Mouse (Mus musculus) forebrain, embryonic 15.5 days (tissue): ENCODE data around the gene Rnf145. TPM values are rescaled to one million over a fixed set of nuclear protein-coding genes. Genes with fewer than 3 reads are reported as not detected.

Experiments used
- ATAC-seq: fragments of 200-750 bp; cut with Nextera tagmentation; replicated peaks from 2 replicates; pipeline ENCODE4 v1.8.0; 2017; ENCODE audit warnings: mild to moderate bottlenecking, moderate TSS enrichment, moderate library complexity
- H3K27ac ChIP-seq: fragments of 300-500 bp; sonication (generic); replicated peaks from 2 replicates; pipeline ENCODE4 v1.5.1; 2015; ENCODE audit warnings: mild to moderate bottlenecking, inconsistent platforms
- H3K27me3 ChIP-seq: fragments of 300-500 bp; sonication (generic); 2 replicates; pipeline ENCODE4 v1.6.1; 2015; ENCODE audit warnings: inconsistent platforms
- H3K36me3 ChIP-seq: fragments of 300-500 bp; sonication (generic); 2 replicates; pipeline ENCODE4 v1.6.1; 2015; ENCODE audit warnings: mild to moderate bottlenecking, inconsistent platforms
- H3K4me1 ChIP-seq: fragments of 300-500 bp; sonication (generic); 2 replicates; pipeline ENCODE4 v1.6.1; 2015; ENCODE audit warnings: inconsistent platforms
- H3K4me2 ChIP-seq: fragments of 300-500 bp; sonication (generic); replicated peaks from 2 replicates; pipeline ENCODE4 v1.6.1; 2015; ENCODE audit warnings: mild to moderate bottlenecking, inconsistent platforms
- H3K4me3 ChIP-seq: fragments of 300-500 bp; sonication (generic); 2 replicates; pipeline ENCODE4 v1.5.1; 2015; ENCODE audit warnings: mild to moderate bottlenecking, inconsistent platforms
- H3K9ac ChIP-seq: fragments of 300-500 bp; sonication (generic); replicated peaks from 2 replicates; pipeline ENCODE4 v1.6.1; 2015; ENCODE audit warnings: mild to moderate bottlenecking, inconsistent platforms
- H3K9me3 ChIP-seq: fragments of 300-500 bp; sonication (generic); 2 replicates; pipeline ENCODE4 v1.6.1; 2016; ENCODE audit warnings: inconsistent platforms
- WGBS: fragments of 180-500 bp; shearing (Covaris S2); methylation state at CpG from one replicate; pipeline ENCODE4 v1.1.7; 2015; ENCODE audit warnings: mixed read lengths; 5-methylcytosine and 5-hydroxymethylcytosine counted together
- polyA plus RNA-seq: library from polyadenylated mRNA; unstranded; fragments of >200 nt; fragmentation: Nextera tagmentation; extraction: Ambion mirVana; gene quantifications from 2 replicates; pipeline ENCODE4 v1.2.1, GENCODE M21; 2015

The Rnf145 gene
- polyA plus RNA-seq, 1 experiment from 2014 or later: 96.6 TPM

GRCm38 (mm10) chr11:44529716-44530115, 11.0 kb downstream of the Rnf145 start:
- Histone ChIP-seq H3K4me3 (no peak overlapping the region), H3K36me3 (peaks cover 42% of the 10 kb centered on the region), H3K9me3 (no peaks in the 10 kb centered on the region), H3K27me3 (no peaks in the 10 kb centered on the region), H3K9ac (no peak overlapping the region), H3K4me2 (no peak overlapping the region), H3K4me1 (no peaks in the 10 kb centered on the region), H3K27ac (no peak overlapping the region)
- ATAC-seq: no peak
- 96% methylated on average over 5 of the region's 5 CpGs for WGBS

DNA sequence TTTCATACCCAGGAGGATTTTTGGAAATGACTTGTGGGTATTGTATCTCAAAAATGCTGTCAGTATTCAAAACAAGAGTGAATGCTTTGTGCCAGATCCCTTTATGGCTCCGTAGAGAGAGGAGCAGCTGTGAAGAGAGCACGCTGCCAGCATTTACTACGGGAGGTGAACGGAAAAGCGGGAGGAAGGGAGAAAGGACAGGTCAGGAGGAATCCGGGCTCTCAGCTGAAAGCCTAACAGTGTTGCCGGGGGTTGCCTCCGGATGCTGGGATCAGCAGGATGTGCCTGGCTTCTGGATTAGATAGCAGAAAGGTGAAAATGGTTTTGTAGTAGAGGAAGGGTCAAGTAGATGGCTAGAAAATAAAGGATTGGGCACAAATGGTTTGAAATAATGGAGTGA, 11.6 kb downstream of the Rnf145 start:
- H3K27ac ChIP-seq: no peak overlapping the region
- H3K36me3 ChIP-seq: peaks cover 39% of the 10 kb centered on the region
- ATAC-seq: no peak
- no peaks in the 10 kb centered on the region for H3K27me3 ChIP-seq
- H3K4me3 ChIP-seq: no peak overlapping the region
- no peaks in the 10 kb centered on the region for H3K4me1 ChIP-seq
- WGBS: 66% methylated on average over 8 of the region's 8 CpGs
- H3K9me3 ChIP-seq: no peaks in the 10 kb centered on the region
- H3K9ac ChIP-seq: no peak overlapping the region
- H3K4me2 ChIP-seq: no peak overlapping the region

DNA sequence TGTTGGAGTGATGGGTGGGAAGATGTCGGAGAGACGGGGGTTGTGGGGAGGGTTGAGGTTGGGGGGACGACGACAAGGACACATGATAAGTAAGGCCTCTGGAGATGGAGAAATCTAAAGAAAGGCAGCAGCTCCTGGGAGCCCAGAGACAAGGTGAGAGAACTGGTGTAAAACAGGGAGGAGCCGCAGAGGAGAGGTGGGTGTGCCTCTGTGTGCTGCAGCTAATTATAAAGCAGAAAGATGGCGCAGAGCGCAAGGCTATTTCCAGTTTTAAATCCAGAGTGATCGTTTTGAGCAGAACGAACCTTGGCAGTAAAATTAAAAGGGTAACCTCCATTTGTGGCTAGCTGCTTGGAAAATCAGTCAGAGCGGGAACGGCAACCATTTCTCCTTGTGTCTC, 12.1 kb downstream of the Rnf145 start:
- H3K4me2 ChIP-seq: no peak overlapping the region
- no peaks in the 10 kb centered on the region for H3K9me3 ChIP-seq
- H3K36me3 ChIP-seq: peaks cover 39% of the 10 kb centered on the region
- no peak for ATAC-seq
- H3K27ac ChIP-seq: no peak overlapping the region
- H3K9ac ChIP-seq: no peak overlapping the region
- H3K4me1 ChIP-seq: no peaks in the 10 kb centered on the region
- H3K4me3 ChIP-seq: no peak overlapping the region
- H3K27me3 ChIP-seq: no peaks in the 10 kb centered on the region
- 87% methylated on average over 11 of the region's 11 CpGs for WGBS

DNA sequence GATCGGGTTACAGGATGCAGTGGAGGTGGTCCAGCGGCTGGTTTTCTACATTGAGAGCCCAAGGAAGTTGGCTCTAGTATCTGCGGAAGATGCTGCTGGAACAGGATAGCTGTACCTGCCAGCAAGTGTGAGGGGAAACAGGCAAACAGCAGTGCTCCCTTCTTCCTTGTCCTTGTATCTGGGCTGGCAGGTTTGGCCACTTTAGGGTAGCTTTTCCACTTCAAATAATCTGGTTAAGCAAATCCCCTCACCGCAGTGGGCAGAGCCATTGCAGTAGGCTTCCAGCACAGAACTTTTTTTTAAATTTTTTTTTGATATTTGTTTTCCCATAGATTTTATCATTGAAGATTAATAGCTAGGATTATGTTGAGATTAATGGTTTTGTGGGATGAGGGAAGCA, 12.9 kb downstream of the Rnf145 start:
- H3K9me3 ChIP-seq: no peaks in the 10 kb centered on the region
- H3K27me3 ChIP-seq: no peaks in the 10 kb centered on the region
- no peak overlapping the region for H3K4me2 ChIP-seq
- H3K9ac ChIP-seq: no peak overlapping the region
- peaks cover 33% of the 10 kb centered on the region for H3K36me3 ChIP-seq
- H3K4me1 ChIP-seq: no peaks in the 10 kb centered on the region
- WGBS: 98% methylated on average over 4 of the region's 4 CpGs
- no peak overlapping the region for H3K4me3 ChIP-seq
- no peak overlapping the region for H3K27ac ChIP-seq
- ATAC-seq: no peak

GRCm38 (mm10) chr11:44532846-44533781, 14.3 kb downstream of the Rnf145 start:
- no peak overlapping the region for H3K4me3 ChIP-seq
- H3K4me2 ChIP-seq: no peak overlapping the region
- no peaks in the 10 kb centered on the region for H3K9me3 ChIP-seq
- ATAC-seq: no peak
- no peaks in the 10 kb centered on the region for H3K27me3 ChIP-seq
- no peak overlapping the region for H3K9ac ChIP-seq
- H3K27ac ChIP-seq: no peak overlapping the region
- no peaks in the 10 kb centered on the region for H3K4me1 ChIP-seq
- H3K36me3 ChIP-seq: peaks cover 35% of the 10 kb centered on the region
- 93% methylated on average over 17 of the region's 17 CpGs for WGBS

- no peak overlapping the region for H3K4me3 ChIP-seq
- H3K27ac ChIP-seq: no peak overlapping the region
- H3K9me3 ChIP-seq: no peaks in the 10 kb centered on the region
- H3K27me3 ChIP-seq: no peaks in the 10 kb centered on the region
- no peak for ATAC-seq
- H3K4me1 ChIP-seq: no peaks in the 10 kb centered on the region
- no peak overlapping the region for H3K9ac ChIP-seq
- peaks cover 32% of the 10 kb centered on the region for H3K36me3 ChIP-seq
- no peak overlapping the region for H3K4me2 ChIP-seq
- 92% methylated on average over 12 of the region's 12 CpGs for WGBS
These were observed 16.4 kb downstream of the Rnf145 start for GRCm38 (mm10) chr11:44534999-44535750.

- Histone ChIP-seq H3K27ac (no peak overlapping the region), H3K36me3 (peaks cover 21% of the 10 kb centered on the region), H3K9me3 (no peaks in the 10 kb centered on the region), H3K4me1 (no peaks in the 10 kb centered on the region), H3K4me2 (no peak overlapping the region), H3K4me3 (no peak overlapping the region), H3K27me3 (no peaks in the 10 kb centered on the region), H3K9ac (no peak overlapping the region)
- 77% methylated on average over 7 of the region's 7 CpGs for WGBS
- ATAC-seq: no peak
These were observed 18.6 kb downstream of the Rnf145 start for GRCm38 (mm10) chr11:44537403-44537802.

GRCm38 (mm10) chr11:44538101-44538500, 19.3 kb downstream of the Rnf145 start:
- WGBS: 89% methylated on average over 3 of the region's 3 CpGs
- Histone ChIP-seq H3K4me1 (no peaks in the 10 kb centered on the region), H3K9me3 (no peaks in the 10 kb centered on the region), H3K36me3 (peaks cover 14% of the 10 kb centered on the region), H3K4me3 (no peak overlapping the region), H3K27ac (no peak overlapping the region), H3K4me2 (no peak overlapping the region), H3K9ac (no peak overlapping the region), H3K27me3 (no peaks in the 10 kb centered on the region)
- no peak for ATAC-seq

- Histone ChIP-seq H3K27ac (no peak overlapping the region), H3K27me3 (no peaks in the 10 kb centered on the region), H3K36me3 (peaks cover 9% of the 10 kb centered on the region), H3K4me3 (no peak overlapping the region), H3K9me3 (no peaks in the 10 kb centered on the region), H3K4me1 (no peaks in the 10 kb centered on the region), H3K4me2 (no peak overlapping the region), H3K9ac (no peak overlapping the region)
- 91% methylated on average over 10 of the region's 10 CpGs for whole genome bisulfite sequencing
- no peak for ATAC-seq
These were observed 19.9 kb downstream of the Rnf145 start for GRCm38 (mm10) chr11:44538501-44539290.

- H3K4me1 ChIP-seq: no peaks in the 10 kb centered on the region
- no peak overlapping the region for H3K9ac ChIP-seq
- no peaks in the 10 kb centered on the region for H3K27me3 ChIP-seq
- 38% methylated on average over 10 of the region's 10 CpGs for WGBS
- peaks cover 12% of the 10 kb centered on the region for H3K36me3 ChIP-seq
- H3K27ac ChIP-seq: no peak overlapping the region
- H3K4me2 ChIP-seq: no peak overlapping the region
- ATAC-seq: no peak
- no peaks in the 10 kb centered on the region for H3K9me3 ChIP-seq
- H3K4me3 ChIP-seq: no peak overlapping the region
These were observed 20.6 kb downstream of the Rnf145 start for GRCm38 (mm10) chr11:44539291-44539930.

GRCm38 (mm10) chr11:44540243-44540642, 21.5 kb downstream of the Rnf145 start:
- H3K27me3 ChIP-seq: no peaks in the 10 kb centered on the region
- peaks cover 12% of the 10 kb centered on the region; the same call in 1 of the 2 replicates for H3K36me3 ChIP-seq
- no peak overlapping the region for H3K4me2 ChIP-seq
- H3K9ac ChIP-seq: no peak overlapping the region
- no peak for ATAC-seq
- no peaks in the 10 kb centered on the region for H3K4me1 ChIP-seq
- no peaks in the 10 kb centered on the region for H3K9me3 ChIP-seq
- H3K27ac ChIP-seq: no peak overlapping the region
- 93% methylated on average over 9 of the region's 9 CpGs for WGBS
- H3K4me3 ChIP-seq: no peak overlapping the region
